Mouse (Mus musculus) embryonic fibroblast, embryonic 13.5 days (primary cell): ENCODE measurements around the gene Arid1b.

Source experiments
- CTCF ChIP-seq: IDR thresholded peaks from 2 replicates; pipeline ENCODE4 v1.5.1; 2011; ENCODE audit warnings: mild to moderate bottlenecking, control low read depth, low read length, moderate library complexity, borderline replicate concordance; ENCODE audit not compliant: insufficient read depth
- POLR2A ChIP-seq: IDR thresholded peaks from 2 replicates; pipeline ENCODE4 v1.6.1; 2011; ENCODE audit warnings: low read depth, mild to moderate bottlenecking, control low read depth, low read length, moderate library complexity

GRCm38 (mm10) chr17:4980151-4980550, 14.0 kb upstream of the Arid1b start:
- TF ChIP-seq CTCF (no peak), POLR2A (no peak)
